Mouse (Mus musculus): ENCODE data around the gene 1700025G04Rik. TPM values are rescaled to one million over a fixed set of nuclear protein-coding genes. Genes with fewer than 3 reads are reported as not detected.
A peak's percentile ranks its signal among the peaks of the same experiment; 100 is the strongest.

1700025G04Rik gene
- polyA plus RNA-seq, 1 experiment from 2014 or later, result 17.3 TPM

DNA sequence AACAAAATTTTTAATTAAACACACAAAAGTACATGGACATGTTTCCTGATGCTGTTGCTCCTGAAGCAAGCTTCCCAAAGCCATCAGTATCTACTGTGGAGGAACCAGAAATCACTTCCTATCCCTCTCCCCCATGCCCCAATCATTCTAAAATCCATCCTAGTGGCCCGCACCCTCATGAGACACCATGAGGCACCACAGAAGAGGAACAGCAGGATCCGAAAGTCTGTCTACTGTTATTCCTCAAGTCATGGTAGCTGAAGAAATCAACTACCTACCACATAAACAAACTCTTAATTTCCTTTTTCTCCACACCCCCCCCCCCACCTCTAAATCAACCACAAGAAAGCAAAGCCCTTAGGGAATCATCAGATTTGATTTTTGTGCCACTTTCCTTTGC lies 46.5 kb downstream of the 1700025G04Rik start:
- no peak overlapping the region for H3K4me3 ChIP-seq (replicated peaks; ENCODE audit: low read length)
- no peak for ATAC-seq (ENCODE audit: insufficient read depth, low FRiP score)
- no peaks in the 10 kb centered on the region for H3K9me3 ChIP-seq (replicated peaks; ENCODE audit: control insufficient read depth, low read length)
- H3K27ac ChIP-seq (ENCODE audit: low read length), result no peak overlapping the region
- peaks cover 22% of the 10 kb centered on the region for H3K4me1 ChIP-seq (ENCODE audit: control insufficient read depth, insufficient read depth, low read length)
- no peak overlapping the region for H3K9ac ChIP-seq (ENCODE audit: low read length)
- no peaks in the 10 kb centered on the region for H3K36me3 ChIP-seq (ENCODE audit: control insufficient read depth, insufficient read depth, low read length)
- 93% methylated on average over 2 of the region's 2 CpGs for WGBS
- H3K27me3 ChIP-seq (ENCODE audit: control insufficient read depth, insufficient read depth, low read length), result no peaks in the 10 kb centered on the region
- no peak overlapping the region for H3K4me2 ChIP-seq (ENCODE audit: low read depth, low read length)

- no peaks in the 10 kb centered on the region for H3K27me3 ChIP-seq (ENCODE audit: control insufficient read depth, insufficient read depth, low read length)
- 70% methylated on average over 3 of the region's 3 CpGs for WGBS
- no peaks in the 10 kb centered on the region for H3K36me3 ChIP-seq (ENCODE audit: control insufficient read depth, insufficient read depth, low read length)
- no peak overlapping the region for H3K27ac ChIP-seq (ENCODE audit: low read length)
- peaks cover 28% of the 10 kb centered on the region for H3K4me1 ChIP-seq (ENCODE audit: control insufficient read depth, insufficient read depth, low read length)
- H3K9ac ChIP-seq (ENCODE audit: low read length), result no peak overlapping the region
- no peak for ATAC-seq (ENCODE audit: insufficient read depth, low FRiP score)
- H3K4me3 ChIP-seq (replicated peaks; ENCODE audit: low read length), result no peak overlapping the region
- H3K9me3 ChIP-seq (replicated peaks; ENCODE audit: control insufficient read depth, low read length), result no peaks in the 10 kb centered on the region
- no peak overlapping the region for H3K4me2 ChIP-seq (ENCODE audit: low read depth, low read length)
Observed at GRCm38 (mm10) chr1:152042409-152042808, 47.5 kb downstream of the 1700025G04Rik start.

- WGBS, result 76% methylated on average over 4 of the region's 4 CpGs
- no peak overlapping the region for H3K27ac ChIP-seq (ENCODE audit: low read length)
- H3K9me3 ChIP-seq (replicated peaks; ENCODE audit: control insufficient read depth, low read length), result no peaks in the 10 kb centered on the region
- ATAC-seq (ENCODE audit: insufficient read depth, low FRiP score), result no peak
- H3K4me3 ChIP-seq (replicated peaks; ENCODE audit: low read length), result no peak overlapping the region
- no peak overlapping the region for H3K4me2 ChIP-seq (ENCODE audit: low read depth, low read length)
- H3K36me3 ChIP-seq (ENCODE audit: control insufficient read depth, insufficient read depth, low read length), result no peaks in the 10 kb centered on the region
- H3K4me1 ChIP-seq (ENCODE audit: control insufficient read depth, insufficient read depth, low read length), result peaks cover 28% of the 10 kb centered on the region
- H3K9ac ChIP-seq (ENCODE audit: low read length), result no peak overlapping the region
- no peaks in the 10 kb centered on the region for H3K27me3 ChIP-seq (ENCODE audit: control insufficient read depth, insufficient read depth, low read length)
Observed at GRCm38 (mm10) chr1:152041005-152041404, 48.9 kb downstream of the 1700025G04Rik start.

DNA sequence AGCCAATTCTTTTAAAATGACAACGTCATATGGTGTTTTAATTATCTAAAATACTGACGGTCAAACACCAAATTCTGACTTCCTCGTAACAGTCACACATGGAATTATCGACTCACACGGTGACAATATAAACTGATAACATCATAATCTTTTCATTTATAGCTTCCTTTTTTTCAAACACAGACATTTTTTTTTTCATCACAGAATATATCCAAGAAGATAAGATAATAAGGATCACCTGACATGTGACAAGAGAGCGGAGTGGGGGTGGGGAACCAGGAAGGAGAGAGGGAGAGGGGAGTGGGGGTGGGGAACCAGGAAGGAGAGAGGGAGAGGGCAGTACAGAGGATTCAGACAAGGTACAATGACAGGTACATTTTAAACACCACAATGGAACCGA lies 49.9 kb downstream of the 1700025G04Rik start:
- Histone ChIP-seq H3K4me2 (ENCODE audit: low read depth, low read length) (no peak overlapping the region), H3K27ac (ENCODE audit: low read length) (peak overlapping the region; percentile 60; the same call in 1 of the 2 replicates), H3K9ac (ENCODE audit: low read length) (no peak overlapping the region), H3K27me3 (ENCODE audit: control insufficient read depth, insufficient read depth, low read length) (no peaks in the 10 kb centered on the region), H3K36me3 (ENCODE audit: control insufficient read depth, insufficient read depth, low read length) (no peaks in the 10 kb centered on the region), H3K4me3 (replicated peaks; ENCODE audit: low read length) (no peak overlapping the region), H3K9me3 (replicated peaks; ENCODE audit: control insufficient read depth, low read length) (no peaks in the 10 kb centered on the region), H3K4me1 (ENCODE audit: control insufficient read depth, insufficient read depth, low read length) (peaks cover 28% of the 10 kb centered on the region)
- 63% methylated on average over 7 of the region's 7 CpGs for WGBS
- ATAC-seq (ENCODE audit: insufficient read depth, low FRiP score), result no peak

DNA sequence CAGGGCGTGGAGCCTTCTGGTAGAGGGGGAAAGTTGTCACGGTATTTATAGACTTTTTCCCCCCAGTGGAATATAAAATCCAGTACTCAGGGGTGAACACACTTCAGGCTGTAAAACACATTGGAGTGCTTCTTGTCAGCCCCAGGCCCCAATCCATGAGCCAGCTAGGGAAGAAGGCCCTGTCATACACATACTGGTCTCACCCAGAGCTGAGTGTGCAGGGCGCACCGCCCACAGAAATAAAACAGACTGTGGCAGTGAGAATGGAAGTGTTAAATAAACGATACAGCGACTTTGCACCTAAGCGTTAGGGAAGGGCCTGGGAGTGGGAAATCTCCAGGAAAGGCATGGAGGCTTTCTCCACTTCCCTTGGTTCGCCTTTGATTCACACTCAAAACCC lies 50.3 kb downstream of the 1700025G04Rik start:
- Histone ChIP-seq H3K9ac (ENCODE audit: low read length) (no peak overlapping the region), H3K4me3 (replicated peaks; ENCODE audit: low read length) (no peak overlapping the region), H3K36me3 (ENCODE audit: control insufficient read depth, insufficient read depth, low read length) (no peaks in the 10 kb centered on the region), H3K27me3 (ENCODE audit: control insufficient read depth, insufficient read depth, low read length) (no peaks in the 10 kb centered on the region), H3K4me2 (ENCODE audit: low read depth, low read length) (no peak overlapping the region), H3K4me1 (ENCODE audit: control insufficient read depth, insufficient read depth, low read length) (peaks cover 32% of the 10 kb centered on the region), H3K9me3 (replicated peaks; ENCODE audit: control insufficient read depth, low read length) (no peaks in the 10 kb centered on the region), H3K27ac (ENCODE audit: low read length) (peak overlapping the region; percentile 60; the same call in 1 of the 2 replicates)
- peak; percentile 57; the same call in 1 of the 2 replicates for ATAC-seq (ENCODE audit: insufficient read depth, low FRiP score)
- 60% methylated on average over 8 of the region's 8 CpGs for WGBS

DNA sequence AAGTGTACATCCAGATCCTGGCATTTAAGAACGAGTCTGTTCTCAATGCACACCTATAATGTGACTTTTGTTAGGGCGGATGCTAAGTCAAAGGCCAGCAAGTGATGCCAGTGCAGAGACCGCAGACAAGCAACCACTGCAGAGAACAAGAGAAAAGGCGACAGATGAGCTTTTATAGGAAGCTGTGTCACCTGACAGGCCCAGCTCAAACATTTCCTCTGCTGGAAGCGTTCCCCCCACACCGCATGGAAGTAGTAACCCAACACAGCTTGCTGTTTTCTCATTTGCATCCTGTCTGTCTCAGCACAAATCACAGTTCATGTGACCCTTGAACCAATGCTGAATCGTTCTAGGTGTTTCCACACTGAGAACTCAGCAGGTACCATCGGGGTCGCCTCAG lies 51.8 kb downstream of the 1700025G04Rik start:
- H3K4me3 ChIP-seq (replicated peaks; ENCODE audit: low read length), result no peak overlapping the region
- peaks cover 33% of the 10 kb centered on the region for H3K4me1 ChIP-seq (ENCODE audit: control insufficient read depth, insufficient read depth, low read length)
- H3K27ac ChIP-seq (ENCODE audit: low read length), result no peak overlapping the region; the same call in 1 of the 2 replicates
- WGBS, result 65% methylated on average over 9 of the region's 9 CpGs
- H3K4me2 ChIP-seq (ENCODE audit: low read depth, low read length), result no peak overlapping the region
- no peaks in the 10 kb centered on the region for H3K36me3 ChIP-seq (ENCODE audit: control insufficient read depth, insufficient read depth, low read length)
- no peaks in the 10 kb centered on the region for H3K27me3 ChIP-seq (ENCODE audit: control insufficient read depth, insufficient read depth, low read length)
- no peaks in the 10 kb centered on the region for H3K9me3 ChIP-seq (replicated peaks; ENCODE audit: control insufficient read depth, low read length)
- ATAC-seq (ENCODE audit: insufficient read depth, low FRiP score), result no peak
- no peak overlapping the region for H3K9ac ChIP-seq (ENCODE audit: low read length)

GRCm38 (mm10) chr1:152037589-152037988 lies 52.3 kb downstream of the 1700025G04Rik start:
- peaks cover 33% of the 10 kb centered on the region for H3K4me1 ChIP-seq (ENCODE audit: control insufficient read depth, insufficient read depth, low read length)
- no peaks in the 10 kb centered on the region for H3K36me3 ChIP-seq (ENCODE audit: control insufficient read depth, insufficient read depth, low read length)
- H3K4me3 ChIP-seq (replicated peaks; ENCODE audit: low read length), result no peak overlapping the region
- H3K9me3 ChIP-seq (replicated peaks; ENCODE audit: control insufficient read depth, low read length), result no peaks in the 10 kb centered on the region
- no peaks in the 10 kb centered on the region for H3K27me3 ChIP-seq (ENCODE audit: control insufficient read depth, insufficient read depth, low read length)
- ATAC-seq (ENCODE audit: insufficient read depth, low FRiP score), result peak; percentile 61; the same call in 1 of the 2 replicates
- WGBS, result 41% methylated on average over 4 of the region's 4 CpGs
- no peak overlapping the region for H3K9ac ChIP-seq (ENCODE audit: low read length)
- no peak overlapping the region for H3K4me2 ChIP-seq (ENCODE audit: low read depth, low read length)
- H3K27ac ChIP-seq (ENCODE audit: low read length), result no peak overlapping the region

DNA sequence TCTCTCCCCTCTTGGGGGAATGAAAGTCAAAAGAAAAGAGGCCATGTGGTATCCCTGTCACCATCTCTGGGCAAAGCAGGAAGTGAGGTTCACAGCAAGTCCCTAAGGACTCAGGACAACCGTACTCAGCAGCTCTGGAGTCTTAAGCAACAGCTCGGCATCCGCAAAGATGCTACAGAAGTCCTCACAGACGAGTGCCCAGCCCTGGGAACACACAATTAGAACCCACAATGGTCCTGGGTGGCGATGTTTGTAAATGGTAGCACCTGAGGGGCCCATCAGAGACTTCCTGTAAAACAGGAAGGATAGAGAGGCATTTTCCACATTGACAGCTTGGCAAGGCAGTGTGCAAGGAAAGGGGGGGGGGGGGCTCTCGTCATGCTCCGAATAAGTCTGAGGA lies 55.2 kb downstream of the 1700025G04Rik start:
- H3K4me3 ChIP-seq (replicated peaks; ENCODE audit: low read length), result no peak overlapping the region
- H3K27ac ChIP-seq (ENCODE audit: low read length), result no peak overlapping the region
- no peak overlapping the region for H3K4me2 ChIP-seq (ENCODE audit: low read depth, low read length)
- no peak for ATAC-seq (ENCODE audit: insufficient read depth, low FRiP score)
- no peak overlapping the region for H3K9ac ChIP-seq (ENCODE audit: low read length)
- no peaks in the 10 kb centered on the region for H3K27me3 ChIP-seq (ENCODE audit: control insufficient read depth, insufficient read depth, low read length)
- WGBS, result 71% methylated on average over 7 of the region's 7 CpGs
- no peaks in the 10 kb centered on the region for H3K9me3 ChIP-seq (replicated peaks; ENCODE audit: control insufficient read depth, low read length)
- peaks cover 23% of the 10 kb centered on the region for H3K4me1 ChIP-seq (ENCODE audit: control insufficient read depth, insufficient read depth, low read length)
- no peaks in the 10 kb centered on the region for H3K36me3 ChIP-seq (ENCODE audit: control insufficient read depth, insufficient read depth, low read length)

DNA sequence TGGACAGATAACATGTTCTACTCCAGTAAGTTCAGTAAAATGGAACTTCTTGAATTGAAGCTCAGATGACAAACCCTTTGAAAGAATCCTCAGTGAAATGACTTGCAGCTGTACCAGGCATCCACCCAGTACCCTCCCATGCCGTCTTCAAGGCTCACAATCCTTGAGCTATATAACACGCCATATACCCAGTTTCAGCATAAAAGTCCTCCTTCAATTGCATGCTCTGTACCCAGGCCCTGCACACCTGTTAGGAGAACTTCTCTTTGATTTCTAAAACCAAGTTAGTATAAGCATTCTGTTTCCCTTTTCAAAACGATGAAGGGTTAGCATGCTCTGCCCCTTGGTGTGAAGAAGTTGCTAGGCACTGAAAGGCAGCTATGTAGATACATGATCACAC lies 56.2 kb downstream of the 1700025G04Rik start:
- Histone ChIP-seq H3K36me3 (ENCODE audit: control insufficient read depth, insufficient read depth, low read length) (no peaks in the 10 kb centered on the region), H3K4me1 (ENCODE audit: control insufficient read depth, insufficient read depth, low read length) (peaks cover 13% of the 10 kb centered on the region), H3K27me3 (ENCODE audit: control insufficient read depth, insufficient read depth, low read length) (no peaks in the 10 kb centered on the region), H3K4me2 (ENCODE audit: low read depth, low read length) (no peak overlapping the region), H3K4me3 (replicated peaks; ENCODE audit: low read length) (no peak overlapping the region), H3K9me3 (replicated peaks; ENCODE audit: control insufficient read depth, low read length) (no peaks in the 10 kb centered on the region), H3K27ac (ENCODE audit: low read length) (no peak overlapping the region), H3K9ac (ENCODE audit: low read length) (no peak overlapping the region)
- no peak for ATAC-seq (ENCODE audit: insufficient read depth, low FRiP score)
- 76% methylated on average over 3 of the region's 3 CpGs for WGBS

GRCm38 (mm10) chr1:152032144-152032543 lies 57.8 kb downstream of the 1700025G04Rik start:
- ATAC-seq (ENCODE audit: insufficient read depth, low FRiP score), result no peak
- no peaks in the 10 kb centered on the region for H3K9me3 ChIP-seq (replicated peaks; ENCODE audit: control insufficient read depth, low read length)
- no peaks in the 10 kb centered on the region for H3K36me3 ChIP-seq (ENCODE audit: control insufficient read depth, insufficient read depth, low read length)
- H3K4me2 ChIP-seq (ENCODE audit: low read depth, low read length), result no peak overlapping the region
- WGBS, result 56% methylated on average over 5 of the region's 5 CpGs
- 0 out of 2 replicates have a peak, but pooled peaks cover 5% of the 10 kb centered on the region for H3K4me1 ChIP-seq (ENCODE audit: control insufficient read depth, insufficient read depth, low read length)
- H3K4me3 ChIP-seq (replicated peaks; ENCODE audit: low read length), result no peak overlapping the region
- no peak overlapping the region for H3K9ac ChIP-seq (ENCODE audit: low read length)
- no peaks in the 10 kb centered on the region for H3K27me3 ChIP-seq (ENCODE audit: control insufficient read depth, insufficient read depth, low read length)
- H3K27ac ChIP-seq (ENCODE audit: low read length), result no peak overlapping the region; the same call in 1 of the 2 replicates

Data from stomach, embryonic 16.5 days (tissue).